Mouse (Mus musculus): ENCODE measurements at regions not wholly inside any gene's neighbourhood (a gene's known extent, or its start where the extent isn't known, plus 50 kb on each side); places are given as distances from the start of the nearest gene placed in this dataset.

DNA sequence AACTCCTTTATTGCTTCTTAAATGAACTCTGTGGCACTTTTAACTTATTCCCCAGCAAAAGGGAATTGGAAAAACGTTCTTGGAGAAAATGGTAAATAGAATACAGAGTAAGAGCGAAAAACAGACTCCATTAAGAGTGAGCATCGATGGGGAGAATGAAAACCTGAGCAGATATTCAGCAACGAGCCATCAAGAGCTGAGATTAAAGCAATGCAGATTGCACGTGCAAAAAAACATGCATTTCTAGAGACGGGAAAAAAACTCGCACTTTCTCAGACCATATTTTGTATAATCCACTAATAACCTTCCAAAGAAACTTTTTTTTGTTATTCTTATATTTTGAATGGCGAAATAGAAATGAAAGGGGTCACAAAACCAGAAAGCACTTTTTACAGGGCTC is 229.5 kb upstream of the Atp2b1 start:
- POLR2A ChIA-PET, result no interaction called here

DNA sequence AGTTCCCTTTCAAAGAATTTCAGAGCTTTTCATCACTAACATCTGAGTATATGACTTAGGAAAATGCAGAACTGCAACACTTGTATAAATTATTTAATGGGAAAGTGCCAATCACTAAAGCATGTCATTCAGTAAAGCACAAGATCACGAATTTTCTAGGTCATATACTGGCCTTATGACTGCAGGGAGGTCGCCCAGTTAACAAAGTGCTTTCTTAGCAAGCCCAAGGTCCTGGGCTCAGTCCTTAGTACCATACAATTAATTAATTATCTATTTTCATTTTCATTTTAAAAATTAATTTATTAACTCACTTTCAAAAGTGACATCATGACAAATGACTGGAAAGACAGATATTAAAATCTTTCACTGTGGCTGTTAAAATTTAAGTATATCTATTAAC is 228.5 kb upstream of the Atp2b1 start:
- POLR2A ChIA-PET, result no interaction called here
- CTCF ChIA-PET, result interaction anchor here in 1 of 4 experiments (0.7 kb wide), 1 partner anchor 241 kb away, joined by 3 read pairs; no protein-coding TSS in a partner anchor

More for the DNA sequence above, 229.5 kb upstream of the Atp2b1 start:
- CTCF ChIA-PET, result interaction anchor here in 1 of 4 experiments (0.6 kb wide), 1 partner anchor 192 kb away, joined by 3 read pairs; no protein-coding TSS in a partner anchor

DNA sequence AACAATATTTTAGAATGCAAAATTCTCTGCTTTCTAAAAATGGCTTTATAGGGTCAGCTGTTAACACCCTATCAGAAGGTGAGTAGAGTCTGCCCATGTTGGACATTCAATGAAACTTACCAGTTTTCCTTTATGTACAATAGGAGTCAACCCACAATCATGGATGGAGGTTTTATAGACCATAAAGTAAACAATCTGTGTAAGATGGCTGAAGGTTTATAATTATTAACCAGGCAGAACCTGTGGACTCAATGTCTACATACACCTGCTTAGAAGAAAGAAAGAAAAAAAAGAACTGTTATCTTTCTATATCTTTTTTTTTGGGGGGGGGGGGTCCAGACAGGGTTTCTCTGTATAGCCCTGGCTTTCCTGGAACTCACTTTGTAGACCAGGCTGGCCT is 227.8 kb upstream of the Atp2b1 start:
- CTCF ChIA-PET, result no interaction called here
- POLR2A ChIA-PET, result no interaction called here

DNA sequence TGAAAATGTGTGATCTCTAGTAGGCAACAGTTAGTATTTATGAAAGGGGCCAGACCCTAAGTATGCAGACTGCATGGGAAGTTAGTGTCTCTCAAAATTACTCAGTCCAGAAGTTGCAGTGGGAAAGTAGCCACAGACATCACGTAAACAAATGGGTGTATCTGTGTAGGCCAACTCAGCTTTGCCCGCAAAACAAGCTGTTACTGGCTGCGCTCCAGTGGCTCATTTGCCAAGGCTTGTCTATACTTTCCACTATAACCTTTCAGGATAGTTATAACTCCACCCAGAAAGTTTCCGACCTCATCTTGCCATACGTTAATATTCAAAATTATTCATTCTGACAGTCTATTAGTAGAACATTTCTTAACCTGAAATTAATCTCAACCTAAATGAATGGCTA is 222.4 kb upstream of the Atp2b1 start:
- ChIA-PET CTCF (interaction anchor here in 1 of 4 experiments (0.6 kb wide), 1 partner anchor 246 kb away, joined by 4 read pairs; no protein-coding TSS in a partner anchor), POLR2A (no interaction called here)

DNA sequence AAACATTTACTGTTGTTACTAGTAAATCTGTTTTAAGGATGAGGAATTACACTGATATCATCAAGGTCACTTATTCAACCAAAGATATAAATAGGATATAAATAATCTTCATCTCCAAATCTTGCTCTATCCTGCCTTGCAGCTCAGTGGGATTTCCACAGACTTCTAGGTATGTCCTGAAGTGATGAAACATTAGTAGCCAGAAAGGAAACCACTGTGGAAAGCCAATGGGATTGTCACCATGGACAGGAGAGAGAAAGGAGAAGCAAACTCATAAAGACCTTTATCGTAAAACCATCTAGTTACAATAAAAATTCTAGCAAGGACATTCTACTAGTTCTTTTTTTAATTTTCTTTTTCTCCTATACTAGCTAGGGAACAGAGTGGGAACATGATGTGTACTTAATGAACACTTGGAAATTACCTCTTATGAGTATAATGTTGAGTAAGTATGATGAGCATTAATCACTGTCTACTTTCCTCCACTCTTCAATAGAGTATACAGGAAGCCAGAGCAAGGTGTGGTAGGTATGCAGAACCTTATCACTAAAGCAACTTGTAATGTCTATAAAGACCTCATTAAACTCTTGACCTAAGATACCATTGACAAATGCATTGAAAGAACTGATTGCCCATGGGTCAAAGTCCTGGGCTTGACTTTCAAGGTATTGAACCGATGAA is 219.4 kb upstream of the Atp2b1 start:
- POLR2A ChIA-PET, result no interaction called here
- CTCF ChIA-PET, result no interaction called here

DNA sequence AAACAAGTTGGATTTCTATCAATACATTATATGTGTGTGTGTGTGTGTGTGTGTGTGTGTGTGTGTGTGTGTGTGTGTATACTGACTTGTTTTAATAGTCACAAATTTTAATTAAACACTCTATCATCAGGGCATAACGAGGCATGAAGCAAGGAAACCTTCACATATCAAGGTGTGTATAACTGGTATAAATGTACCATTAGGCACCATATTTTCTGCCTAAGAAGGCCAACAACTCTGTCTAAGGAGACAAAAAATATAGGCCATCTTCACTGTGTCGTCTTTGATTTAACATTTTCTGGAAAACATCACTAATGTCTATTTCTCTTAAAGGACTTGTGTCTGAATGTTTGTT is 218.9 kb upstream of the Atp2b1 start:
- ChIA-PET POLR2A (no interaction called here), CTCF (no interaction called here)

DNA sequence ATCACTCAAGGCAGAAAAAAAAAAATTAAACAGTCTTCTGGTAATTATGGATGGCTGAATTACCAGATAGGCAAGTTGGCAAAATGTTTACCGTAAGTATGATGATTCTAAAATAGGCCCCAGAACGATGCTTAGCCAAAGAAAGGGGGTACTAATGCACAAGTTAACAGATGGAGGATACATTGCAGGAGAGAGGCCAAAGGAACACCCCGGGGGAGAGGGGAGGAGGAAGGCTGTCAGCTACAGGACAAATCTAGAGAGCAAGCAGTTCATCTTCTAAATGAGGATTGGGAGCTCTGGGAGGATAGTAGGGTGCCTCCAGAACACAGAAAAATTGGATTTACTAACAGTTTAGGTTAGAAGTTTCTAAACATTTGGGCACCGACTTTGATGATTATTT is 216.3 kb upstream of the Atp2b1 start:
- ChIA-PET CTCF (no interaction called here), POLR2A (no interaction called here)

DNA sequence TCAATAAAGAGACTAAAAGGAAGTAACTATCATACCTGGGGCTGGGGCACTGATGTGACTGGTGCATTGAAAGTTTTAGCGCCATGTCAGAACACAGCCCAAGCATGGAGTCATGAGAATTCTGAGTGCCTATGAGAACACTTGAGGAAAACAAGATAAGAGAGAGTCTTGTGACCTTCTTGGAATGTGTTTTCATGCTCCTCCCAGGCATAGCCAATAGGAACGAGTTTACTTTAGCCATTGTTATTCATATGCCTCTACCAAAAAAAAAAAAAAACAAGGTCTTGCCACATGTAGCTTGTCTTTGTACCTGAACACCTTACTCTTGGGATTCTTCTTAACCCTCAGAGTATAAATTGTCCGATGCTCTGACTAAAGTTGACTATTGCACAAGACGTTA is 214.6 kb upstream of the Atp2b1 start:
- POLR2A ChIA-PET, result interaction anchor here in 1 of 4 experiments (0.6 kb wide), 1 partner anchor 9 kb away, joined by 3 read pairs; no protein-coding TSS in a partner anchor
- CTCF ChIA-PET, result no interaction called here

DNA sequence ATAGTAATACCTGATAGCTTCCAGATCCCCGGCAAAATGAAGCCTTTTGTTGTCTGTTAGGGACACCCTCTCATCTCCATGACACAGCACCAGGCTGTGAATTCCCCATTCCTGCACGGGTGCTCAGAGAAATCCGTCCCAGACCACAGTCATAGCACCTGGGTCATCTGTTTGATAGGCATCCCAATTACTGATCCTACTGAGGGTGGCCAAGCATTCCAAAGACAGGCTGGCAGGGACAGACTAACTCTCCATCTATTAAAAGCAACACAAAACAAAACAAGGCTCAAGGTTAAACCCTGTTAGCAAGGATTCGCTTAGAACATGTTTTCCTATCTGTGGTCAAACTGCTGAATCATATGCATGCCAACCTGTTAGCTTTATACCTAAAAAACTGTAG is 213.8 kb upstream of the Atp2b1 start:
- CTCF ChIA-PET, result no interaction called here
- POLR2A ChIA-PET, result no interaction called here

DNA sequence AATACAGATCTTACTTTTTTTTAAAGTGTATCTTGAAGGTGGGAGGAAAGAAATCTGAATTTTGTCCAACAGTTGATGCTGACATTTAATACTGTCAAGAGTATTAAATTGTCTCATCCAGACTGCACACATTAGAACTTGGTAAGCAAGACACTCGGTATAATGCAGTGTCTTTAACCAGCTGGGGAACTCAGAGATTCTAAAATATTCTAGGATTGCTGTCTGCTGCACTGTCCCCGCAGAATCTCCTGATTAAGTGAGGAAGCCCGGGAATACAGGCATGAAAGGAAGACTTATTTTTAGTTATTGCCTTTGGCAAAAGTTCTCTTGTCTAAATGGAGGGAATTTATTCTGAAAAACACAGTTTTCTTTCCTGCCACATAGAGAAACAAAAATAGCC is 212.9 kb upstream of the Atp2b1 start:
- ChIA-PET CTCF (no interaction called here), POLR2A (interaction anchor here in 1 of 4 experiments (0.6 kb wide), 1 partner anchor 342 kb away, joined by 5 read pairs; no protein-coding TSS in a partner anchor)

DNA sequence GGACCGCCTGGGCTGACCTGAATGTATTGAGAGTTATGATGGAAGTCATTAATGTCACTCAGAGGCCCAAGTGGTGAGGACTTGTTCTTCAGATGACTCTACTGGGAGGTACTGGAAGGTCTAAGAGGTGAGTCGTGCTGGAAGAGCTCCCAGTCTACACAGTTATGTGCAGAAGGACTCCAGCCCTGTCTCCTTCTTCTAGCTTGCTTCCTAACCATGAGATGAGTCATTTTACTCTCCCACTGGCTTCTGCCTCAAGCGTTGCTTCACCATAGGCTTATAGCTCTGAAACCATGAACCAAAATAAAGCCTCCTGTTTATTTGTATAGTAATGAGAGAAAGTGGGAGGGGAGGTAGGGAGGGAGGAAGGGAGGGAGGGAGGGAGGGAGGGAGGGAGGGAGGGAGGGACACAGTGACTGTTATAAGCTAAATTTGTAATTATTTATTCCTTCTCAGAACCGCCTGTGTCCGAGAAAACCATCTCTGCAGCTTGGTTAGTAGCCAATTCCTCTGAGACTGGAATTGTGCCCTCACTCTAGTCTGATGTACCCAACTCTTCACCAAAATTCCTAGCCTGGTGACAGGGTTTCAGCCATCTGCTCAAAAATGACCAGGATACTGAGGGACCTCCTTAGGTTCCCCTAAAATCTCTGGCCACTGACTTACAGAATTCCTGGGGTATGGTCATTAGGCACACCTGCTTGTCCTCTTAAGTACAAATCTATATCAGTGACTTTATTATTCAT is 211.6 kb upstream of the Atp2b1 start:
- ChIA-PET CTCF (no interaction called here), POLR2A (interaction anchor here in 1 of 4 experiments (0.9 kb wide), 1 partner anchor 20 kb away, joined by 3 read pairs; no protein-coding TSS in a partner anchor)

DNA sequence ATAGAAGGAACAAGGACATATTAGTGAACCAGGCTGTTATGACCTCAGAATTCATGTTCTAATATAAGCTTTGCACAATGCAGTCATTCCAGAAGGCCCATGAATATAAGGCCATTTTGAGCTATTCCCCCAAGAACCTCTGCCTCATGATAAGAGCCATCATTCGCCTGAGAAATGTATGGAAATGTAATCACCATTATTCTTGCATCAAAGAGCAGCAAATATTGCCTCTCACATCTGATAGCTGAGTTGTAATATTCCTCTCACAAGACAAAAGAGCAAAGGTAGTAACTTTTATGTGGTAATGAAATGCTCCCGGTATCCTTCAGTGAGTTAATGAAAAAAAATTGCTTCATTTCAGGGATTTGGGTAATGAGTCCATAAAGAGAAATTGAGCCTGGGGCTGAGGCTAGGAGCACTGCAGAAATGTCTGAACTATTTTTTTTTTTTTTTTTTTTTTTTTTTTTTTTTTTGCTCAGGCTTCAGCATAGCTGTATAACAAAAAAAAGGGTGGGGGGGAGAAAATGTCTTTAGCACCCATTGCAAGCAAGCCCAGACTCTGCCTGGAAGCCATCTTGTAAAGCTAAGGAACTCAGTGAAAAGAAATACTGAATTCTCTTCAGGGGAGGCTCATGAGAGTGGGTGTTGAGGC is 210.4 kb upstream of the Atp2b1 start:
- ChIA-PET CTCF (no interaction called here), POLR2A (interaction anchor here in 1 of 4 experiments (0.6 kb wide), 1 partner anchor 1172 kb away, joined by 3 read pairs; no protein-coding TSS in a partner anchor)

DNA sequence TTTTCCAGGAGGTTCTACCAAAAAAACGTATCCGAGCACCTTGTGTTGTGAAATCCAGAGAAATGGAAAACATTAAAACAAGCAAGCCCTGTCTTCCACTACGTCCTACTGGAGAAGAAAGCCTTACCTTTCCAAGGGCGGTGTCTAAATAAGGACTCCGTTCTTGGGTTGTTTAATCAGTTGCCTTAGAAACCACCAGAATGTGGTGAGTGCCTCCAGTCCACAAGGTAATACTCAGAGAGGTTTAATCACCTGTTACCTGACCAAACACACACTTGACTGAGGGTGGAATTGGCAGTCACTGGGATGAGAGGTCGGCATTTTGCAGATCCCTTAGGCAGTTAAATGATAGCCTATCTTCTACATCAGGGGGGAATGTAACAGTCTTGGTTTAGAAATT is 209.6 kb upstream of the Atp2b1 start:
- ChIA-PET POLR2A (interaction anchor here in 1 of 4 experiments (0.6 kb wide), 1 partner anchor 1171 kb away, joined by 3 read pairs; no protein-coding TSS in a partner anchor), CTCF (no interaction called here)

DNA sequence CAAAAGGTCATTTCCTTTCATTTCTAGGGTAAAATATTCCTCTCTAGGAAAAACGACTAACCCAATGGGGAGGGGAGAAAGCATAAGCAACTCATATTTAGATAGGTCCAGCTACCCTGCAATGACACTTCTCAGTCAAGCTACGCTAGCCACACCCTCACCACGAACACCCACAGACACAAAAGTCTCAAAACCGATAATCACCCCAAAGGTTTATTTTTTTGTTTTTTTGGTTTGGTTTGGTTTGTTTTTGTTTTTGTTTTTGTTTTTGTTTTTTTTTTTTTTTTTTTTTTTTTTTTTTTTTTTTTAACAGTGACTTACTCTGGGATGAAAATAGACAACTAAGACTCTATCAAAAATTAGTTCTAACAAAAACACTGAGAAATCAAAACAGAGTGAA is 196.3 kb upstream of the Atp2b1 start:
- ChIA-PET POLR2A (no interaction called here), CTCF (no interaction called here)

DNA sequence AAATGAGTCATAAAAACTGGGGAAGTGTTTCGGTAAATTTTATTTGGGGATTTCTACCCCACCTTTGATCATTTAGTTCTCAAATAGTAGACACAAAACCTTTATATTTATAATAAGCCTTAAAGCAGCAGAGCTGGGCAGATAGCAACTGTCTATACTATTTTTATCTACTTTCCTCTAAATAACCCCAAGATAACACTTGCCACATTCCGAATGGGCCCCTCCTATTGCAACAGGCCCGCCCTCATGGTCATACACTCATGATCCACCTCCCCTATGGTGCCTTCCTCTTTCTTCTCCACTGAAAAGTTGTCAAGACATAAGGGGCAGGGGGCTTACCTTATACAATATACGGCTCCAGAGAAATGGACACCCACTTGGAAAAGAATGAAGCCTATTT is 195.5 kb upstream of the Atp2b1 start:
- ChIA-PET CTCF (no interaction called here), POLR2A (no interaction called here)

DNA sequence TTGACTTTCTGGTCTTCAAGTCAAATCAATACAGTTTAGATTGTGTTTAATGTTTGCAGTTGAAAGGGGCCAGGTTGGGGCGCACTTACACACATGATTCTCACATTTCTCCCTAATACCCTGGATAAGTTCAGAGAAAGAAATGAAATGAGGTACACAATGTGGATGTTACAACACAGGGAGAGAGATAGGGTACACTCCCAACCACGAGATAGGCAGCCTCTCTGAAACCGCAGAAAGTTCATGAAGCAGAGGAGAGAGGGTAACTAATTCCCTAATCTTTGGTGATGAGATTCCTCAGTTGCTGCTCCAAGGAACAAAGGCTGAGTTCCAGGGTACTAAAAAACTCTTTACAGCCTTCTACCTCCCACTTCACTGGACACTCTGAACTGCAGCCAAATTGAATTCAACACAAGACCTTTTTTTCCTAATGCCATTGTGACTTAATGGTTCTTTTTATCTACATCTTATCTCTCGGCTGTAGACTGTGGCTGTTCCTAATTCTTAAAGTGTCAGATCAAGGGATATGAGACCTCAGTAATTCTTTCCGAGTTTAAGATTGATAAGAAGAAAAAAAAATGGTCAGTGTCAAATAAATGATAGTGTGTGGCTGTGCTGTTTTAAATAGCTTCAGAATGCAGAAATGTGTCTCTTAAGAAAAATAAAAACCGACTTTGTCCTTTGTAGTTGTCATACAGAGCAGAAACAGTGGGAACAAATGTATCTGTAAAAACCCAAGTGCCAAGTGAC is 193.8 kb upstream of the Atp2b1 start:
- ChIA-PET POLR2A (no interaction called here), CTCF (interaction anchor here in 1 of 4 experiments (0.6 kb wide), 1 partner anchor 1345 kb away, joined by 5 read pairs; no protein-coding TSS in a partner anchor)

DNA sequence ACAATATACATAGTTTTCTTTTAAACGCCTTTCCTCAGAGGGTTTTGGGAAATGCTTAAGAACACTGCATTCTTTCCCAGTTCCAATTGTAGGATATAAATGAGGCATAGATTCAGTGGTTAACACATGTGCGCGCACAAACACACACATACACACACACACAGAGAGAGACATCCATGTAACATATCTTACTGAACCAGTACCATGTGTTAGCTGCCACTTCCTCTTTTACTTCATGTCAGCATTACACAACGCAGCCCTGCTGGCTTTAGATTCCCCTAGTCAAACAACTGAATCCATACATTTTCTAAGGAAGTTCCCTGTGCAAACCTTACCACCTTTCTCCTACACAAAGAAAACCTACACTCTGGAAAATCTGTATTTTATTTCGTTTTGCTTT is 189.1 kb upstream of the Atp2b1 start:
- CTCF ChIA-PET, result no interaction called here

DNA sequence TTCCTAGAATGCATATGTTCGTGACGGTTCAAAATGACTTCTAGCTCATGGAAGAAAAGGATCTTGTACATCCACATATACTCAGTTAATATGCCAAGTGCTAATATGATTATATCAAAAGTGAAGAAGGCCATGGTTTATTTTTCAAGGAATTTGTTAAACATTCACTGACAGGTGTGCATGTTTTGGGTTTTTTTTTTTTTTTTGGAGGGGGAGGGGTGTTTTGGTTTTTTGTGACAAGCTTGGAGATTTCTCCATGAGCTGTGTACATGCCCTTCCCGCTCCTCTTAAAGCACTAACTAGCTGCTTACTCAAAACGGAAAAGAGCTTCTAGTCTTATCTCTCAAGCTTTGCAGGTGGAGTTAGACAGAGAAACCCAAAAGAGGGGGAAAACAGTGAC is 187.1 kb upstream of the Atp2b1 start:
- ChIA-PET POLR2A (interaction anchor here in 1 of 4 experiments (0.7 kb wide), 1 partner anchor 384 kb away, joined by 5 read pairs; no protein-coding TSS in a partner anchor), CTCF (interaction anchor here in 1 of 4 experiments (0.7 kb wide), 1 partner anchor 233 kb away, joined by 4 read pairs; no protein-coding TSS in a partner anchor)

More for the DNA sequence above, 189.1 kb upstream of the Atp2b1 start:
- POLR2A ChIA-PET, result no interaction called here

DNA sequence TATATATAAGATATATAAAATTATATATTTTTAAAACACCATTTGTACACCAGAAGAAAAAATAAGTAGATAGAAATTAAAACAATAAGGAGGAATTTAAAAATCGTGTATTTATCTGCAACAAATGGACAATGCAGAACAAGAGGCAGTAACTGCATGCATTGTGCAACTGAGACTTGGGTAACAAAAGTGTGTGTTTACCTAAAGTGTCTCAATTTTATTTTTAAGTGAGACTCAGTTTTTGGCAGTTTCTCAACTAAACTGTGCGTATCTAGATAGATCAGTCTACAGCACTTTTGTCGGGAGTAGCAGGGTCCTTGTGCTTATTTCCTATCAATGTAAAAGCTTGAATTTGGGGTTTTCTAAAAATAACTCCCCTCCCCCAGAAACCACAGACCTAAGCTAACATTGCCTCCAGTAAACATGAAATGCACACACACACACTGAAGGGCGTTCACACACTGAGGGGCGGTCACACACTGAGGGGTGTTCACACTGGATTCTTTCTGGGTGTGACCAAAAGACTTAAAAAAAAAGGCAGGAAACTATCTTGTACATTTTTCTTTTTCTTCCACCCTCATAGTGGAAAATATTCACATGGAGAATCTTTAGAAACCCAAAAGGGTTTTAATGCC is 185.7 kb upstream of the Atp2b1 start:
- ChIA-PET CTCF (no interaction called here), POLR2A (no interaction called here)

All from embryonic stem cell, embryonic (primary cell).